Mouse (Mus musculus) 416B (cell line): Measurements from ENCODE around the gene Olfr1394.
"Not testable (repeated sequence)": the region's sequence is repeated elsewhere in the genome, so short reads cannot be mapped to it uniquely, and the experiment has no call there.

Experiments
- DNase-seq: peaks from one replicate; pipeline ENCODE4 v3.0.0; 2011; ENCODE audit warnings: low read depth

The Olfr1394 gene

DNA sequence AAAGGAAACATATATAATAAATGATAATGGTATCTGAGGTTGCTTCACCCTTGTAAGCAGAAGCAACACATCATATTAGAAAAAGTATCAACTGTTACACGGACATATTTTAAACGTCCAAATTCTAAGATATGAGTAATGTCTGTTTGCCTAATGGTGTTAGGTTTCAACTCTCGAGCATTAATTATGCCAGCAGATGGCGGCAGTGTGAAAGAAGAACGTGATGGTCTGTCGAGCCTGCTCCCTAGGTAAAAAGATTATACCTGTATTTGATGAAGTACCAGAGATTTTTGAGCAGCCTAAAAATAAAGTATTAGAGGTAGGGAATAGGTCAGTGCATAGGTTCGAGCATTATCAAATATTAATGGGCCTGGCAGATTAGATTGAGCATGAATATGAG is 35.6 kb downstream of the Olfr1394 start:
- peak; percentile 80 for DNase-seq

DNA sequence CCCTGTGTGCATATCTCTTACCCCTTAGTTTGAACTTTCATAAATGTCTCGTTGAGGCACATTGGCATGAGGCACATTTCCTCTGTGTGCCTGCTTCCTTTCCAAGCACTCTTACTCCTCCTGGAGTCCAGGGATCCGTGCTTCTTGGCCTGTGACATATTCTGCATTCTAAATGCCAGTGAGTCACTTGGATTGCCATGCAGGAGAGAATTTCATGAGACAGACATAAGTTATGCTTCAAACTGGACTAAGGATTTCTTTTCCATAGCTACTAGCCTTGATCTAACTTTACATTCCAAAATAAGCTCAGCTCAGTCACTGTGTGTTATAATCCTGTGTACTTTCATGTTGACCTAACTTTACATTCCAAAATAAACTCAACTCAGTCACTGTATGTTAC is 36.9 kb downstream of the Olfr1394 start:
- DNase-seq = no peak

DNA sequence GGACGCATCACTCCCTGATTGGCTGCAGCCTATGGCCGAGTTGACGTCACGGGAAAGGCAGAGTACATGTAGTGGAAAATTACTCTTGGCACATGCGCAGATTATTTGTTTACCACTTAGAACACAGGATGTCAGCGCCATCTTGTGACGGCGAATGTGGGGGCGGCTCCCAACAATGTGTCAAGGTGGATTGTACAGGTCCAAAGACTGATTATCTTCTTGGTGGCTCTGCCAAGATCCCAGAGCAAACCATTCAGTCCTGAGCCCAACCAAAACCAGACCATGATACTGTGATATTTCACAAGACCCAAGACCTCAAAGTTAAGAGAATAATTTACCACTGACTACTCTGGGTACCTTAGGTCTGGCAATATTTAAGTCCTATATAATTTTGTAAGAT is 40.6 kb downstream of the Olfr1394 start:
- not testable (repeated sequence) for DNase-seq

DNA sequence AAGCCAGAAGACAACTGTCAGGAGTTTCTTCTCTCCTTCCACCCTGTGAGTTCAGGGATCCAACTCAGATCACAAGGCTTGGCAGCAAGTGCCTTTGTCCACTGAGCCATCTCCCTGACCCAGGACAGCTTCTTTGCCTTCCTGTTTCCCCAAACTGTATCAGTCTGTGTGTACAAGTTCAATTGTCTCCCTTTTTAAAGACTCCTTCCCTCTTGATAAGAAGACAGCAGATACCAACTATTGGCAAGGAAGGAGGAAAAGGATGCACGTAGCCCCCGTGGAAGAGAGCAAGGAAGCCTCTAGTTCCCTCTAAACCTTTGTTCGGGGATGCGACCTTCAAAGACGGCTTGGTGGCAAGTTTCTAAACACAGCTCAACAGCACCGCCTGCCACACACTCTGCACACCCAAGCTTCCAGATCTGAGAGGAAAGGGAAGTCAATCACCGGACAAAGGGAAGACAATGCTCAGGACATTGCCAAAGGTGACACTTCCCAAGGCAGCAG is 41.7 kb downstream of the Olfr1394 start:
- no peak for DNase-seq

DNA sequence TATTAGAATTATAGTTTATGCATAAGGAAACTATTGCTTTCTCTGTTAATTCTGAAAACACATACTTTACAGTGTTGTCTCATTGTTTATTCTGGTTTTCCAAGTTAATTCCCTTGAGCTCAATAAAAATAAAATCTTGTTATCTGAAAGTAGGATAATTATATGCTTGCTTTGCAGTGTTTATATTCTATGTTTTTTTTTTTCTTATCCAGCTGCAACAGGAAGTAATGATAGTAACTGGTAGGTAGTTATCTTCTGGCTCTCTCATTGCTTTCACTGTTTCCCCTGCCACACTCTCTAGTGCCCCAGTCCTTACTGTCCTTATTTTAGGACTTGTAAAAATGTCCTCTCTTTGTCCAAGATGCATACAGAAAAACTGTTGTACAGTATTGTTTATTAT is 46.5 kb downstream of the Olfr1394 start:
- DNase-seq = no peak

DNA sequence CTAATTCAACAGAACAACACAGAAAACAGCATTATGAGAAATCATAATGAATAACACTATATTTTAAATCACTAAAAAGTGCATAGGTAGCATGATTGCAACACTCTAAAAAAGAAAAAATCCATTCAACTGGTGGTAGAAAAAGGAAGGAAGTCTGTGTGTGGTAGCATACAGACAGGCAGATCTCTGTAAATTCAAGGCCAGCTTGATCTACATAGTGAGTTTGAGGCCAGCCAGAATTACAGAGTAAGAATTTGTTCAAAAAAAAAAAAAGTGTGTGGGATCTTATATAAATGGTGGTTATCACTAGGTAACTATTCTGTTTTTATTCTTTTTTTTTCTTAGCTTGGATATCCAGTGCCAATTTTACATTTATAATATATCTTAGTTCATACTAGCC is 47.0 kb downstream of the Olfr1394 start:
- peak; percentile 86 for DNase-seq

DNA sequence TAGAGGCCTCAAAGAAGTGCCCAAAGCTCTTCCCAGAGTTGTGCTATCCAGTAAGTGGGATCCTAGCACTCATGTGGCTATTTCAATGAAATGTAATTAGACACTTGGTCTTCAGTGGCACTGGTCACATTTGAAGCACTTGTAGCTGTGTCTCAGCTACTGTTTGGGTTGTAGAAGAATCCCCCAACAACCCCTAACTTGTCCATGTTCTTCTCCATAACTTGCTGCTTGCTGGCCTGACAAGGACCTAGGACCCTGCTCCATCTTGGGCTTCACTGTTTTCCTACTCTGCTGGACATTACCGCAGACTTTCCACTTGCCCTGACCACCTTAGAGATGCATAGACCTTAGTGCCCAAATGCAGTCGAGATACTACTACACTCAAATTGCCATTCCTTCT is 47.9 kb downstream of the Olfr1394 start:
- DNase-seq = peak; percentile 51

DNA sequence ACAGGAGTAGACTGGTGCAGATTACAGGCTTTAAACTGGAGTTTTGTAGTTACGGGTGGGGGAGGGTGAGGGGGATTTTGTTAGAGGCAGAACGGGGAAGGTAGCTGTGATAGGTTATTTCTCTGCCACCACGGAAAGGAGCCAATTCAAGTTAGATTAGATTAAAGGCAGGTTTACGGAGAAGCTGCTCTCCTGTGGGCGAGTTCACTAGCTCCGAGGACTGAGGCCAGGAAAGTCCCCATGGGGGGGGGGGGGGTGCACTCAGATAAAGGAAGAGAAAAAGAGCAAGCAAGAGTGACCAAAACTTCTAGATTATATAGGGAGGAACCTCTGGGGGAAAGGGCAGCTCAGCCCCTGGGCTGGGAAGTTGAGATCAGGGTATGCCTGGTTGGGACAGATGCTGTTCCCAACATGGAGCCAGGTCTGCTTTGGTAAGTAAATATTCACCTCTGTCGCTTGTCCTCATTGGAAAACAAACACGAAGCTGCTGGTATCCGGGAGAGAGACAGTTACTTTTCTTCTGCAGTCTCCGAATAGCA is 48.4 kb downstream of the Olfr1394 start:
- peak; percentile 48 for DNase-seq

DNA sequence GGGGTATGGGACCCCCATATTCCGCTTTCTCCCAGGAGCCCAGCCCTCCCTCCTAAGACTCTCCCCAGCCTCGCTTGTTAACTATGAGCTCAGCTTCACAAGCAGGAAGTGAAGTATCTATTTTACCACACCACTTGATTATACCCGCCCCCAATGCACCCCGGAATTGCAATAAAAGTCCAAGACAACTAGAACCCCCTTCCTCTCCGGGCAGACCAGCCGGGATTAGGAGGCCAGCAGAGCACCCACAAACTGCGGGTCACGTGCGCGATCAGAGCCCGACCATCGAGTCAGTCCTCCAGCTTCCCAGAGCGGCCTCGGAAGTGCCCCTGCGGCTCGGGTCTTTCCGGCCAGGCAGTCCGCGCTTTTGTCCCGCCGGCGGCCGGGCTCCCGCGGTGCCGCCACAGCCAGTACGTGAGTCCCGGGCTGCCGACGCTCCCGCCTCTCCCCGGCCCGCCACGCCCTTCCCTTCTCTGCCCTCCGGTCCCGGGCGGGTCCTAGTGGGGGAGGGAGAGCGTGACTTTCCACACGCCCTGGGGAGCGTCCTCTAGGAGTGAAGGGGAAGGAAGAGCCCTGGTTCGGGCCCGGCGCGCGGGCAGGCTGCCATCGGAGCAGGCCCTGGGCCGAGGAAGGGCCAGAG is 49.1 kb downstream of the Olfr1394 start, which contains the start of gene Zfp62:
Gene Zfp62, plus strand, starts transcription at position 164 of the 640 bp plus-strand sequence.
- peak; percentile 96 for DNase-seq

DNA sequence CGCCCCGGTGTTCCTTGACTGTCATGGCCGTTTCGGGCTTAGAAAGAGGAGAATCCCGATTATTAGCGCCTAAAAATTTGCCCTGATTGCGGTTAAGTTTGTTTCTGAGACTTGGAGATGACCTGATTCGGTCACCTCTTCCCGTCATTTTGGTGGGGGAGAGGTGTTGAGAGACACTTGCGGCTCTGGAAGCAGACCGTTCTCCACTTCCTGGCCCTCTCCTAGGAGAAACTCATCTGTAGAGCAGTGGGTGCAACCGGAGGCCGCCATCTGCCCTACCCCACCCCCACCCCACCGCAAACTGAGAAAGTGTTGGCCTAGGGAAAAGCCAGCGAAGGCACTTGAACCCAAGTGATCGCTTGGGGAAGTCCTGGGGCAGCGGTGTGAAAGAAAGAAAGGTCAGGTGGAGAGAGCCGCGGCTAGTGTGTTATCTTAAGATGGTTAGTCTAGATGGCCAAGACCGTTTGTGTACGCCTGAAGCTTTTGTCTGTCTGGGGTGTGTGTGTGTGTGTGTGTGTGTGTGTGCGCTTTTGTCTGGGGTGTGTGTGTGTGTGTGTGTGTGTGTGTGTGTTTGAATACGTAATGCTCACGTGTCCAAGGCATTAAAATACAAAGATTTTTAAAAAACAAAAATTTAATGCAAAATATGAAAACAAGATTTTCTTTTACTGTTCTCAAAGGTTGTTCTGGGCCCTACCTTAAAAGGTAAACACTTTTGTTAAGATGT is 49.8 kb downstream of the Olfr1394 start:
- peak; percentile 90 for DNase-seq

DNA sequence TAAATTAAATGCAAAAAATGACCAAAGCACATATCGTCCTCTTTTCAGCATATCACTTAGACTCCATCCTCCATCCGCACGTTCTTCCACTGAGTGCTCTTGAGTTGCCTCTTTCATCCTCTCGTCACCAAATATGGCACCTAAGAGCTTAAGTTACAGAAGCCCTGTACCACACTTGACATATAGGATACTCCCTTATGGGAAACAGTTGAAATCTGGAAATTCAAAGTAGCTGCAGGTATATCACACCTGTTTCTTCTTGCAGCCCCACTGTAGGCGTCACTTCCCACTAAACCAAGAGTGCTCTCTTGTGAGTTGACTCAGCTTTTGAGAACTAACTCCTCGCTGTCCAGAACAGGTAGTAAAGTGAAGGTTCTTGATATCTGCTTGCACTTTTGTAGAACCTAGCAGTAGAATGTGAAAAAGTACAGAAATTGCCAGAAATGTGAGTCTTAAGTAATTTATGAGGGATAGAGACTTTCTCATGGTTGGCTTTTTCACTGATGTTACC is 51.0 kb downstream of the Olfr1394 start:
- no peak for DNase-seq

DNA sequence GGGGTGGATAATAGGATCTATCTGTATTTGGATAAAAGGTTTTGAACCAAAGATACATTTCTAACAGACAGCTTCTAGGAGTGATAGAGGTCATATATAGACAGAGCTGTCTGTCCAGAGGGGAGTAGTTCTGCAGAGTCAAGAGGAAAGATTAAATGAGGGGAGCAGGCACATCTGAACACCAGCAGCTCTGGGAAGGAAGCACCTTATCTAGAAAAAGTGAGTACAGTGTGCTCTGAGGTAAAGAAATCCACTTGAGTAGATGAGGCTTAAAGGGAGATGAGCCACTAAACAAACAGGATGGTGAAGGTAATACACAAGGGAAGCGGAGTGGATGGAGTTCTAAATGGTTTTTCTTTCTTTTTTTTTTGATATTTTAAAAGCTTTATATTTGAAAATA is 53.3 kb downstream of the Olfr1394 start:
- DNase-seq = no peak
